Mouse (Mus musculus) C2C12 (cell line): ENCODE results near the gene Zdhhc3. TPM values are rescaled to one million over a fixed set of nuclear protein-coding genes. Genes with fewer than 3 reads are reported as not detected.

ENCODE experiments used
- H3K27me3 ChIP-seq: one replicate; pipeline ENCODE4 v1.6.1; 2011; ENCODE audit not compliant: control insufficient read depth, insufficient read depth, insufficient read length
- H3K36me3 ChIP-seq: one replicate; pipeline ENCODE4 v1.6.1; 2011; ENCODE audit not compliant: control insufficient read depth, insufficient read depth
- H3K4me3 ChIP-seq: one replicate; pipeline ENCODE4 v1.5.1; 2011; ENCODE audit warnings: mild to moderate bottlenecking, control low read depth; ENCODE audit not compliant: poor library complexity, insufficient read depth, severe bottlenecking
- H3K79me2 ChIP-seq: one replicate; pipeline ENCODE4 v1.6.1; 2011; ENCODE audit not compliant: control insufficient read depth, insufficient read depth
- H3K79me3 ChIP-seq: one replicate; pipeline ENCODE4 v1.6.1; 2011; ENCODE audit warnings: low read depth, control low read depth
- H3ac ChIP-seq: one replicate; pipeline ENCODE3; 2011; ENCODE audit warnings: low read depth; ENCODE audit not compliant: control insufficient read depth, insufficient read length
- CEBPB ChIP-seq: IDR thresholded peaks from one replicate; pipeline ENCODE4 v1.6.1; 2011; ENCODE audit warnings: low read depth, mild to moderate bottlenecking, control low read depth, moderate library complexity
- CTCF ChIP-seq: IDR thresholded peaks from one replicate; pipeline ENCODE4 v1.5.1; 2011; ENCODE audit not compliant: control insufficient read depth, insufficient read depth, insufficient read length
- FOSL1 ChIP-seq: IDR thresholded peaks from one replicate; pipeline ENCODE4 v1.8.0; 2011; ENCODE audit warnings: mild to moderate bottlenecking, low read length; ENCODE audit not compliant: poor library complexity, insufficient read depth, severe bottlenecking
- MAX ChIP-seq: IDR thresholded peaks from one replicate; pipeline ENCODE4 v1.6.1; 2011; ENCODE audit warnings: mild to moderate bottlenecking, control low read depth
- MYOD1 ChIP-seq: IDR thresholded peaks from one replicate; pipeline ENCODE4 v1.6.1; 2011; ENCODE audit warnings: low read depth; ENCODE audit not compliant: control insufficient read depth, insufficient read length
- MYOG ChIP-seq: IDR thresholded peaks from one replicate; pipeline ENCODE4 v1.6.1; 2011; ENCODE audit not compliant: control insufficient read depth, insufficient read length; ENCODE audit errors: extremely low read depth
- USF1 ChIP-seq: IDR thresholded peaks from one replicate; pipeline ENCODE4 v1.6.1; 2011; ENCODE audit warnings: low read depth, mild to moderate bottlenecking, control low read depth, moderate library complexity
- polyA plus RNA-seq: library from polyadenylated mRNA; unstranded; fragments of >200 nt; fragmentation: generic; extraction: Trizol; gene quantifications from one replicate; pipeline ENCODE4 v1.2.1, GENCODE M21; 2012; ENCODE audit warnings: missing spikeins

Zdhhc3 gene
- polyA plus RNA-seq, 1 experiment: 62.6 TPM

GRCm38 (mm10) chr9:123109188-123109587 is 3.8 kb downstream of the Zdhhc3 start:
- TF ChIP-seq MYOG: no peak
- Histone ChIP-seq H3K36me3 (peaks cover 12% of the 10 kb centered on the region), H3K27me3 (no peaks in the 10 kb centered on the region), H3K4me3 (no peak overlapping the region), H3K79me3 (peaks cover 74% of the 10 kb centered on the region), H3ac (no peak overlapping the region), H3K79me2 (peaks cover 97% of the 10 kb centered on the region)

- peaks cover 16% of the 10 kb centered on the region for H3K36me3 ChIP-seq
- peaks cover 98% of the 10 kb centered on the region for H3K79me2 ChIP-seq
- H3K79me3 ChIP-seq: peaks cover 68% of the 10 kb centered on the region
- no peak for TF ChIP-seq MYOG
- TF ChIP-seq MYOD1: no peak
- TF ChIP-seq CTCF: no peak
- TF ChIP-seq FOSL1: no peak
- no peak for TF ChIP-seq USF1
- no peak for TF ChIP-seq CEBPB
- no peak for TF ChIP-seq MAX
- no peak overlapping the region for H3ac ChIP-seq
- no peak overlapping the region for H3K4me3 ChIP-seq
- H3K27me3 ChIP-seq: no peaks in the 10 kb centered on the region
Measured at GRCm38 (mm10) chr9:123107186-123107585, 5.8 kb downstream of the Zdhhc3 start.

- no peak overlapping the region for H3ac ChIP-seq
- no peaks in the 10 kb centered on the region for H3K27me3 ChIP-seq
- H3K79me2 ChIP-seq: peaks cover 79% of the 10 kb centered on the region
- H3K36me3 ChIP-seq: peaks cover 33% of the 10 kb centered on the region
- no peak overlapping the region for H3K4me3 ChIP-seq
- peaks cover 46% of the 10 kb centered on the region for H3K79me3 ChIP-seq
- TF ChIP-seq MYOD1 (no peak), CEBPB (no peak), MYOG (no peak), CTCF (no peak), USF1 (no peak), MAX (no peak), FOSL1 (no peak)
Measured at GRCm38 (mm10) chr9:123104362-123104761, 8.6 kb downstream of the Zdhhc3 start.

- peaks cover 38% of the 10 kb centered on the region for H3K79me3 ChIP-seq
- peaks cover 70% of the 10 kb centered on the region for H3K79me2 ChIP-seq
- no peak overlapping the region for H3ac ChIP-seq
- no peak for TF ChIP-seq MYOG
- TF ChIP-seq MAX: no peak
- TF ChIP-seq FOSL1: no peak
- no peak for TF ChIP-seq CTCF
- no peak for TF ChIP-seq MYOD1
- TF ChIP-seq CEBPB: no peak
- no peak for TF ChIP-seq USF1
- H3K36me3 ChIP-seq: peaks cover 36% of the 10 kb centered on the region
- no peaks in the 10 kb centered on the region for H3K27me3 ChIP-seq
- no peak overlapping the region for H3K4me3 ChIP-seq
Measured at GRCm38 (mm10) chr9:123103425-123103824, 9.6 kb downstream of the Zdhhc3 start.

GRCm38 (mm10) chr9:123099631-123100455 is 13.2 kb downstream of the Zdhhc3 start:
- Histone ChIP-seq H3K79me3 (peaks cover 17% of the 10 kb centered on the region), H3K79me2 (peaks cover 34% of the 10 kb centered on the region), H3K36me3 (peaks cover 55% of the 10 kb centered on the region), H3K4me3 (no peak overlapping the region), H3ac (no peak overlapping the region), H3K27me3 (no peaks in the 10 kb centered on the region)
- no peak for TF ChIP-seq FOSL1
- TF ChIP-seq MAX: no peak
- TF ChIP-seq MYOD1: no peak
- no peak for TF ChIP-seq USF1
- TF ChIP-seq CEBPB: no peak
- no peak for TF ChIP-seq MYOG
- TF ChIP-seq CTCF: no peak

- no peaks in the 10 kb centered on the region for H3K27me3 ChIP-seq
- H3K79me2 ChIP-seq: no peaks in the 10 kb centered on the region
- no peak overlapping the region for H3ac ChIP-seq
- no peak overlapping the region for H3K4me3 ChIP-seq
- TF ChIP-seq MYOD1: no peak
- peaks cover 56% of the 10 kb centered on the region for H3K36me3 ChIP-seq
- H3K79me3 ChIP-seq: no peaks in the 10 kb centered on the region
Measured at GRCm38 (mm10) chr9:123090844-123091243, 22.2 kb downstream of the Zdhhc3 start.
